Mouse (Mus musculus) erythroid progenitor cell, adult 5-6 weeks (primary cell): ENCODE data around the gene Myo1e. TPM values are rescaled to one million over a fixed set of nuclear protein-coding genes. Genes with fewer than 3 reads are reported as not detected.

Experiments used
- ATAC-seq: replicated peaks from 2 replicates; pipeline ENCODE4 v1.8.0; 2016; ENCODE audit warnings: moderate number of reproducible peaks, mild to moderate bottlenecking, moderate TSS enrichment, inconsistent platforms; ENCODE audit not compliant: poor library complexity, low FRiP score, severe bottlenecking
- total RNA-seq, 2 experiments: library from RNA; stranded (forward) in 1 of 2; stranded (reverse) in 1 of 2; fragments of 150-400 nt in 1 of 2; fragments of 186-747, 209-891 nt in 1 of 2; gene quantifications; 2 replicates each; pipeline versions ENCODE4 v1.2.3 to v1.2.4; 2015 to 2017; ENCODE audit warnings: low replicate concordance in 2 of 2

The Myo1e gene
- 2.1 and 4.0 TPM in 2 replicates for total RNA-seq (2015; ENCODE audit: low replicate concordance)
- total RNA-seq (2017; ENCODE audit: low replicate concordance), result 1.5 and 2.3 TPM in 2 replicates

DNA sequence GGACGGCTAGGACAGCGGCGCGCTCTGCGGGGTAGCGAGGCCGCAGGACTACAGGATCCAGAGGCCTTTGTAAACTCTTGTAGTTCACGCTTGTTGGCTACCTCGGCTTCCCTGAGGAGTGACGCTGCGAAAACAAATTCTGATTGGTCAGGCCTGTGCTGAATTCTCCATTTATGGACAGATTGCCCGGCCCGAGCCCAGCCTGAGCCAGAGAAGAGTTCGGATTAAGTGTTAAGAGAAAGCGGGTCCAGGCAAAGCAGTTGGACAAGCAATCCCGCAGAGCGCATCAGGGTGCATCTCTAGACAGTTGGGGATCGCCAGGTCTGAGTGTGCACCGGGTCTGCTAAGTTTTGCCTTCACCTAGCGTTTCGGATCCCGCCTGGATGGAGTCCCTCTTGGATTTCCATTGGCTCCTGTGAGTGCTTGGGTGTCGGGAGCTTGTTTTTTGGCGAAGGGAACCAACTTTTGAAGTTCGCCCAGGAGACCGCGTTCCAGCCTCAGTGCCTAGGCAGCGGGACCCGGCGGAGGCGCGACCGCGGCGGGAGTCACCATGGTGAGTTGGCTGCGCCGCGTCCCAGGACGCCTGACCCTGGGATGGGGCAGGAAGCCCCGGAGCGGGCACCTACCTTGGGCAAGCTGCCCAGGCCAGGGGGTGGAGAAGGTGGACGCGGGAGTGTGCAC is at the start of gene Myo1e:
Gene Myo1e, plus strand, starts transcription at position 200 of the 681 bp plus-strand sequence.
- ATAC-seq, result no peak

DNA sequence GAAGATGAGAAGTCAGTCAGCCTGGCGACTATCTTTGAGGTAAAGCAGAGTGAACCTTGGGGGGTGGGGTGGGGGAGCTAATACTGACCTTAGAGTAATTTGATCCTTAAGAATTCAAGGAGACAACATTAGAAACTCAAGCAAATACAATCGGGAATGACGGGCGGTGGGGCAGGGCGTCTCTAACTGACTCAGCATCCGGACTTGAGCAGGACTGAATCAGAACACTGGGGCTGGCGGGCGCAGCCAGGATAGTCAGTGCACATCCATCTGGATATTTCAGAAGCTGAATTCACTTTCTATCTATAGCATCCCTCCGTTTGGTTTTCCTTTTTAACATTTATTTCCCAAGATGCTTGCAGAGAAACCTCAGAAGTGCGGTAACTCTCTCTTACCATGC is 47.1 kb upstream of the Myo1e start:
- no peak for ATAC-seq

DNA sequence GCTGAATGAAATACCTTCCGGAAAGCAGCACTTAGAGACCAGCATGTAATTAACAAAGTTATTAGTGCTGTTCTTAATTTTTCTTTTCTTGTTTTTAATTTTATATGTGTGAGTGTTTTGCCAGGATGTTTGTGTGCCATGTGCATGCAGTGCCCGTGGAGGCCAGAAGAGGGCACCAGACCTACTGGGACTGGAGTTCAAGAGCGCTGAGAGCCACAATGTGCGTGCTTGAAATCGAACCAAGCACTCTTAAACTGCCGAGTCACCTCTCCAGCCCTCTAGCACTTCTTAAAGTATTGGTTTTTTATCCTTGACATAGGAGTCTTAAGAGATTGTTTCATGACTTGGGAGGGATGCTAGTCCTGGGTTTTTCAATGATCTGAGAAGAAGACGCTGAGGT is 38.2 kb upstream of the Myo1e start:
- ATAC-seq, result no peak

- no peak for ATAC-seq
Observed at GRCm38 (mm10) chr9:70174291-70174848, 32.8 kb upstream of the Myo1e start.

GRCm38 (mm10) chr9:70174896-70175295 is 32.3 kb upstream of the Myo1e start:
- no peak for ATAC-seq

- ATAC-seq, result no peak
Observed at GRCm38 (mm10) chr9:70176291-70176690, 30.9 kb upstream of the Myo1e start.

DNA sequence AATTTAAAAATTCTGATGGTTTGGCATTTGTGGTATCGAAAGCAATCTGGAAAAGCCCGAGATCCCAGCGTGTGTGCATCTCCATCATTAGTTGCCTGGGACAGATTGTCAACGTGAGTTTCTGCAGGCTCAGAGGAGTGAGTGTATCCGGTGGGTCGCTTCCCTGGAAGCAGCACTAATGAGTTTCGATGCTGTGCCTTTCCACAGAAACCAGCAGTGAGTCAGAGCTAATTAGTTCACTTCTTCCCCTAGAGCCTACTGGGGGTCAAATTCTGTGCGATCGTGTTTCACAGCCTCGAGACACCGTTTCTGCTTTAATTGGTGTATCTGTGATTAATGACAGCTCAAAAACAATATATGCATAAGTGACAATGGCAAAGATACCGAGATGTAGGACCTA is 25.4 kb upstream of the Myo1e start:
- ATAC-seq, result no peak

DNA sequence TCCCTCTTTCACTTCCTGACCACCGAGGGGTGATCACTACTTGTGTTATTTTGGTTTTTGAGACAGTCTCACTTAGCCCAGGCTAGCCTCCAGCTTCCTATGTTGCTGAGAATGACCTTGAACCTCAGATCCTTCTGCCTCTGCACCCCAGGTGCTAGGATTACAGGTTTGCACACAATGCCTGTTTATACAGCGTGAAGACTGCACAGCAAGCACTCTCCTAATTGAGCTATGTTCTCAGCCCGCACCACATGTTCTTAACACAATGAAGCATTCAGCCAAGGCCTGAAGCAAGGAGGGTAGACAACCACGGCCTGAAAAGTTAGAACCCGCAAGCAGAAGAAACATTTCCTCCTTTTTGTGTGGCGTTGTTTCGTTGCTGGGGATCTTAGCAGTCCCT is 24.5 kb upstream of the Myo1e start:
- ATAC-seq, result no peak

GRCm38 (mm10) chr9:70192336-70192735 is 14.8 kb upstream of the Myo1e start:
- ATAC-seq, result no peak

GRCm38 (mm10) chr9:70194622-70195021 is 12.5 kb upstream of the Myo1e start:
- ATAC-seq, result no peak

GRCm38 (mm10) chr9:70196956-70197659 is 10.0 kb upstream of the Myo1e start:
- ATAC-seq, result no peak

DNA sequence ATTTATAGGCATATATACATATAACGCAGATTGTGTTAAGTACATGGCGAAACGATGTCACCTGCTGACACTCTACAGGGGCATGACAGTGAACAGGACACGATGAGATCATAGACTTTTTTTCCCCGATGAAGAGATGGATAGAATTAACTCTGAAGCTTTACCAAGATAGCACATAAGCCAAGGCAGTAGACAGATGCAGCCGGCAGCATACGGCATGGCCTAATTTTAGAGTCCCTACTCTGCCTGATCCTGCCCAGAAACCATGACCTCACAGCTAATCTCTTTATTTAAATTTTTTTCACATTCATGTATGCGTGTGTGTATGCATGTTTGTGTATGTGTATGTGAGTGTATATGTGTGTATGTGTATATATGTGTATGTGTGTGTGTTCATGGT is 9.2 kb upstream of the Myo1e start:
- no peak for ATAC-seq

- no peak for ATAC-seq
Observed at GRCm38 (mm10) chr9:70202753-70203152, 4.4 kb upstream of the Myo1e start.

DNA sequence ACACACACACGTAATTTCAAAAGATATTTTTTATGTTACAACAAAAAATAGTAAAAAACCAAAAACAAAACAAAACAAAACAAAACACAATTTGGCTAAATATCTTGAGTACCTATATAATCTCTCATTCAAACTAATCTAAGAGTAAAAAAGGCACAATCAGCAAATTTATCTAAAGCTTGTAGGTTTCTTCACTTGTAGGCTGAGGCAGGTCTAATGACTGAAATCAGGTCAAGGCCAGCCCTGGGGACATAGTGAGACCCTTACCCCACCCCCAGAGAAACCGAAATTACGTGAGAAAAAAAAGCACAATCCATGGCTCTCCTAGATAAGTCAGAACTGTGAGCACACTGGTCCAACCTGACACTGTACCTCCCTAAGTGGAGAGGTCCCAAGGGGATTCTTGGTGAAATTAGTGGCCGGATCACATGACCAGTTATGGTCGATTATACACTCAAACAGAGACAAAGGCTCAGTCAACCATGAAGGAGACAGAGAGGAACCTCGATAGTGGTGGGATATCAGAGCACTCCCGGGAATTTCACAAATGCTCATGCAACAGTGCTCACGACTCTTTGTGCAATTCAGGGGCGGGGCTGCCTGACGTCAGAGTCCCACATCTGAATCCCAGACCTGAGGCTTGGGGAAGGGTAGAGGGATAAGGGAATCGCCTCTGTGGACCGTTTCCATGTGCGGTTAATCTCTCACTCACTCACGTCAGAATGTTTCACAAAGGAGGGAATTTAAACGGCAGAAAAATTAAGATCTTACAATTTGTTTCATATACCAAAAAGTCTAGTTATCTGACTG is 3.7 kb upstream of the Myo1e start:
- no peak for ATAC-seq

GRCm38 (mm10) chr9:70207981-70208521 is 901 bp downstream of the Myo1e start:
- no peak for ATAC-seq

DNA sequence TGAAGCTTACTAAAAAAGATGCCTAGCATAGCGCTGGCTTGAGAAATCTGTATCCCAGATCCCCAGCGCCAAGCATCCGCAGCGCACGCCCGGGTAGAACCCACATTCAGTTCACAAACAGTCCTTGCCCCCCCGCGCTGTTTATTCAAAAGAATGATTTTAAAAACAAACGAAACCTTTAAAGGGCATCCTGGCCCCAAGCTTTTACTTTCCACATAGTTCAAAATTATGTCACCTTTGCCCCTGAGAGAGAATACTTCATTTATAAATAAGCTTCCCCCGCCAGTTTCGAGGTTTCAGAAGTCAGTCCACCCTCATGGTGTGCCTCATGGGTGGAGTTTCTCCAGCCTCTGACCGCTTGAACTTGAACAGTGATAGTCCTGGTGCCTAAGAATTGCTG is 1.6 kb downstream of the Myo1e start:
- no peak for ATAC-seq

DNA sequence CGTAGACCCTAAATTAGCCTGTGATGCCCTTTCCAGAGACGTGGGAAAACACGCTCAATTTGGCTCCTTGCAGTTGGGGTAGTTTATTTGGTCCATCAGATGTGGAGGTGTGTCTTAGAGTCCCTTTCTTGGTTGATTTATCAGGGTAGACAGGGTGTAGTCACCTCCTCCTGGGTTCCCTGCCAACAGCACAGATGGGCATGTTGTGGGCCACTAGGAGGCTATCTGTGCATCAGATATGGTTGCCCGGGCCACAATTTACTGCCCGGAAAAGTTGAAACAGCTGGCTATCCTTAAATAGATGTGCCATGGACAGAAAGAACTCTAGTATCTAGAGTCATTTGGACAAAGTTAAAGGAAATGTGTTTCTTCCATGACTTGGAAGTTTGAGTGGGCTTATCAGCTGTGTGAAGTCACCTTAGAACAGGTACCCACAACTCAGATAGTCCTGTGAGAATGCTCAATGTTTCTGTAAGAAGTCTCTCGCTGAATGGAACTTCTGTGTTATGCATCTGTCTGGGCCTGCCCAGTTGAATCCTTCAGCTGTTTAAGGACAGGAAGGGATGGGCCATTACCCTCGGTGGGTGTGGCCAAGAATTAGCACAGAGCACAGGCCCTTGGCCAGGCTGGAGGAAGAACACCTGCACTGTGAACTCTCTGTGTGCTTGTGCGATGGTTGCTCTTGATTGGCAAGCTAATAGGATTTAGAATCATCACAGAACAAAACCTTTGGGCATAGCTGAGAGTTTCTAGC is 2.3 kb downstream of the Myo1e start:
- ATAC-seq, result no peak

DNA sequence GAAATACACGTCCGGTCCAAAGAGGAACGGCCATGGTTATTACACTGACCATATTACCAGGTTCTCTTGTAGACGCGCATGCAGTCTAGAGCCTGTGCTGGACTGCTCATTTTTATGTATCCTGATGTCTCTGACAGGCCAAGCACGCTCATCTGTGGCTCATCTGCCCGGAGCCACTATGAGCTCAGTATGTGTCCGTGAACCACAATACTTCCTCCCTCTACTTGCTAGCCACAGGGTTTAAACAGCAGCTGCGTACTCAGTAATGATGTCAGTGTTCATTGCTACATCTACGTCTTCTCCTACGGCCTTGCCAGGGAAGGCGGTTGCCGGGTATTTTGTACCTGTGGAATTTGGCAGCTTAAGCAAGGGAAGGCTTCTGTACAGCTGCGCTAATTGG is 4.5 kb downstream of the Myo1e start:
- ATAC-seq, result no peak

- ATAC-seq, result no peak
Observed at GRCm38 (mm10) chr9:70216517-70216916, 9.4 kb downstream of the Myo1e start.
